27 mouse cellular contexts compared by ENCODE assay signal in the genomic region with DNA sequence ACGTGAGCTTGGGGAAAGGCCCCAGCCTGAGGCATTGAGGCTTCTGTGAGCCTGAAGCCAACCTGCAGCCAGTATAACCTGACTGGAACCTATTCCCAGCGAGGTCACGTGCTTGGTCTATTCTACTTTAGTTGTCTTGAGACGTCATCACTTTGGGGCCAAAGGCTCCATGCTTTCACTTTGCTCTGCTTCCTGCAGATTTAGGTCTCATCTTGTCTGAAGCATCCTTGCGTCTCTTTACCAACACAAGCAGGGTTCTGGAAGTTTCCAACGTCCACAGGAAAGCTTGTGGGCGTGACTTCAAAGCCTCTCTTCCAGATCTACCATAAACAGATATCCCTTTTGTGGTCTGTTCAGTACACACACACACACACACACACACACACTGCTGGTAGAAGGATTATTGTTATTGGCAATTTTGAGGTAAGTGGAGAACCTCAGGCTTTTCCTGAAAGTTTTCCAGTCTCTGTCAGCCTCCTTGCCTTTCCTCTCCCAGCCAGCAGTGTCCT.
DNase-seq lines count a peak whose midpoint lies in the region; ATAC-seq lines count a peak whose summit lies in the region.
"Had no signal": no experiment of that assay in that cellular context is flagged by ENCODE, and none has a peak within 500 bp of the region (broad histone marks: within the 10 kb centered on the region; RNA-seq: fewer than 3 reads in every experiment).

No protein-coding gene starts in this region.

- no peak for ATAC-seq in heart, embryonic 12.5 days (ENCODE audit: insufficient number of reproducible peaks, low FRiP score)
- ATAC-seq in inflammation-experienced regulatory T-cells, adult 6 months, result peak; percentile 38
- ATAC-seq in liver, embryonic 11.5 days (replicated peaks; ENCODE audit: low FRiP score), result no peak
- ATAC-seq: forebrain, embryonic 13.5 days; midbrain, embryonic 13.5 days had no signal

- H3K27ac ChIP-seq in heart, embryonic 12.5 days (ENCODE audit: poor library complexity, severe bottlenecking), result no peak overlapping the region
- no peak overlapping the region for H3K27ac ChIP-seq in liver, embryonic 11.5 days (ENCODE audit: low read depth, low read length)
- H3K27ac ChIP-seq: forebrain, embryonic 13.5 days; heart, embryonic 13.5 days; hindbrain, embryonic 14.5 days; kidney, embryonic 15.5 days; liver, embryonic 13.5 days; midbrain, embryonic 13.5 days had no signal

- WGBS in heart, embryonic 12.5 days, result 67% methylated on average over 7 of the region's 7 CpGs
- WGBS in liver, embryonic 11.5 days, result 64% methylated on average over 7 of the region's 7 CpGs

- H3K36me3 ChIP-seq in heart, embryonic 12.5 days, result no peaks in the 10 kb centered on the region
- H3K36me3 ChIP-seq in liver, embryonic 11.5 days (ENCODE audit: control insufficient read depth, insufficient read depth, low read length), result no peaks in the 10 kb centered on the region
- H3K36me3 ChIP-seq: heart, embryonic 13.5 days; kidney, embryonic 15.5 days; liver, embryonic 13.5 days; midbrain, embryonic 13.5 days had no signal

- H3K4me3 ChIP-seq in heart, embryonic 12.5 days, result no peak overlapping the region
- no peak overlapping the region for H3K4me3 ChIP-seq in liver, embryonic 11.5 days (ENCODE audit: low read depth, low read length)
- H3K4me3 ChIP-seq: forebrain, embryonic 13.5 days; heart, embryonic 13.5 days; kidney, embryonic 15.5 days; liver, embryonic 13.5 days; midbrain, embryonic 13.5 days had no signal

- H3K4me2 ChIP-seq in heart, embryonic 12.5 days, result no peak overlapping the region
- H3K4me2 ChIP-seq in liver, embryonic 11.5 days, result no peak overlapping the region
- H3K4me2 ChIP-seq: forebrain, embryonic 13.5 days; heart, embryonic 13.5 days; hindbrain, embryonic 14.5 days; kidney, embryonic 15.5 days; liver, embryonic 13.5 days; lung, embryonic 14.5 days; midbrain, embryonic 13.5 days had no signal

- H3K4me1 ChIP-seq in heart, embryonic 12.5 days (replicated peaks), result 0 out of 2 replicates have a peak, but pooled peaks cover 9% of the 10 kb centered on the region
- no peaks in the 10 kb centered on the region for H3K4me1 ChIP-seq in liver, embryonic 11.5 days (replicated peaks; ENCODE audit: control insufficient read depth, insufficient read depth, low read length)
- H3K4me1 ChIP-seq: forebrain, embryonic 13.5 days; heart, embryonic 13.5 days; kidney, embryonic 15.5 days; liver, embryonic 13.5 days; midbrain, embryonic 13.5 days had no signal

- no peak overlapping the region for H3K9ac ChIP-seq in heart, embryonic 12.5 days
- H3K9ac ChIP-seq in liver, embryonic 11.5 days (ENCODE audit: low read depth, low read length), result no peak overlapping the region
- H3K9ac ChIP-seq: forebrain, embryonic 13.5 days; heart, embryonic 13.5 days; hindbrain, embryonic 14.5 days; kidney, embryonic 15.5 days; liver, embryonic 13.5 days; lung, embryonic 14.5 days; midbrain, embryonic 13.5 days had no signal

- no peaks in the 10 kb centered on the region for H3K9me3 ChIP-seq in heart, embryonic 12.5 days (replicated peaks)
- no peaks in the 10 kb centered on the region for H3K9me3 ChIP-seq in liver, embryonic 11.5 days (ENCODE audit: control insufficient read depth, low read length)
- H3K9me3 ChIP-seq: forebrain, embryonic 13.5 days; heart, embryonic 13.5 days; kidney, embryonic 15.5 days; liver, embryonic 13.5 days; midbrain, embryonic 13.5 days had no signal

- peak; percentile 95 for DNase-seq in heart, adult 11 months
- DNase-seq in lung, postnatal 10 days, result peak; percentile 19
- DNase-seq in lung, adult 18-20 months, result no peak
- peak; percentile 66 for DNase-seq in CD4-positive helper T cell, adult 2 months (ENCODE audit: low read depth, low spot score)
- no peak for DNase-seq in layer of hippocampus, postnatal 10 days (ENCODE audit: low spot score in 2 of 2)
- no peak for DNase-seq in liver, embryonic 11.5 days (ENCODE audit: low spot score)
- DNase-seq: adrenal gland, postnatal 10 days; cerebellum, adult 8-10 months; cerebellum, postnatal 36 days; heart, postnatal 10 days; kidney, adult 18-20 months; kidney, postnatal 36 days; layer of hippocampus, postnatal 36 days; left cerebral cortex, postnatal 4 days; liver, embryonic 13.5 days; lung, embryonic 14.5 days; retina, postnatal 1 day; right cerebral cortex, postnatal 14 days; thymus, postnatal 14 days had no signal

- no peaks in the 10 kb centered on the region for H3K27me3 ChIP-seq in heart, embryonic 12.5 days (replicated peaks)
- no peaks in the 10 kb centered on the region for H3K27me3 ChIP-seq in liver, embryonic 11.5 days (replicated peaks; ENCODE audit: control insufficient read depth, insufficient read depth, low read length)
- H3K27me3 ChIP-seq: CH12.LX; forebrain, embryonic 13.5 days; heart, embryonic 13.5 days; kidney, embryonic 15.5 days; liver, embryonic 13.5 days; midbrain, embryonic 13.5 days had no signal

Comparison
In these comparisons a context has a peak if more than half of its experiments do, and no peak if none do; other contexts are left out.
1. DNase-seq: peak in heart, adult 11 months (single experiment), lung, postnatal 10 days (single experiment) and CD4-positive helper T cell, adult 2 months (single experiment); none in lung, adult 18-20 months (0 of 2), layer of hippocampus, postnatal 10 days (0 of 2) and liver, embryonic 11.5 days (single experiment).